Mouse (Mus musculus): ENCODE data around the gene Col4a3. TPM values are rescaled to one million over a fixed set of nuclear protein-coding genes. Genes with fewer than 3 reads are reported as not detected.

Gene Col4a3
- polyA plus RNA-seq, 1 experiment from 2014 or later: 5.4 TPM

- WGBS: 92% methylated on average over 7 of the region's 7 CpGs
Measured at GRCm38 (mm10) chr1:82637414-82637813, 50.7 kb downstream of the Col4a3 start.

DNA sequence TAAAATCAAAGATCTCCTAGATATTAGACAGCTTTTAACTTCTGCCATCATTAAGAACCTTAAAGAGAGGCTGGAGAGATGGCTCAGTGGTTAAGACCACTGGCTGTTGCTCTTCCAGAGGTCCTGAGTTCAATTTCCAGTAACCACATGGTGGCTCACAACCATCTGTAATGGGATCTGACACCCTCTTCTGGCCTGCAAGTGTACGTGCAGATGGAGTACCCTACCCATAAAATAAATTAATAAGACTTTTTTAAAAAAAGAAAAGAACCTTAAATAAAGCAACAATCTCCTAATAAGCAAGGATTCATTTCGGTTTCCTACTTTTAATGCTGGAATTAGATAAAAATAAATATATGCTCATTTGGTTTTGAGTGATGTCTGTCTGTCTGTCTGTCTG, 51.7 kb downstream of the Col4a3 start:
- no peaks in the 10 kb centered on the region for H3K36me3 ChIP-seq
- 77% methylated on average over 2 of the region's 2 CpGs for WGBS
- no peaks in the 10 kb centered on the region for H3K9me3 ChIP-seq
- ATAC-seq (ENCODE audit: borderline replicate concordance, extremely low read depth, low FRiP score, low TSS enrichment): no peak
- no peak overlapping the region for H3K27ac ChIP-seq
- peaks cover 10% of the 10 kb centered on the region for H3K4me1 ChIP-seq
- no peak overlapping the region for H3K9ac ChIP-seq
- H3K4me3 ChIP-seq: no peak overlapping the region
- H3K4me2 ChIP-seq: no peak overlapping the region
- H3K27me3 ChIP-seq: no peaks in the 10 kb centered on the region

More at GRCm38 (mm10) chr1:82637414-82637813, 50.7 kb downstream of the Col4a3 start:
- Histone ChIP-seq H3K4me1 (peaks cover 10% of the 10 kb centered on the region), H3K36me3 (no peaks in the 10 kb centered on the region), H3K9ac (no peak overlapping the region), H3K27ac (no peak overlapping the region), H3K27me3 (no peaks in the 10 kb centered on the region), H3K4me2 (no peak overlapping the region), H3K4me3 (no peak overlapping the region), H3K9me3 (no peaks in the 10 kb centered on the region)
- ATAC-seq (ENCODE audit: borderline replicate concordance, extremely low read depth, low FRiP score, low TSS enrichment): no peak

- peak overlapping the region; percentile 29 for H3K4me3 ChIP-seq
- no peaks in the 10 kb centered on the region for H3K27me3 ChIP-seq
- no peak for ATAC-seq (ENCODE audit: borderline replicate concordance, extremely low read depth, low FRiP score, low TSS enrichment)
- no peaks in the 10 kb centered on the region for H3K36me3 ChIP-seq
- H3K4me2 ChIP-seq: peak overlapping the region; percentile 54
- peaks cover 5% of the 10 kb centered on the region; the same call in 1 of the 2 replicates for H3K4me1 ChIP-seq
- H3K27ac ChIP-seq: 0 out of 2 replicates have a peak overlapping the region, but pooled peaks have one; percentile 20
- 19% methylated on average over 18 of the region's 18 CpGs for WGBS
- no peak overlapping the region for H3K9ac ChIP-seq
- H3K9me3 ChIP-seq: no peaks in the 10 kb centered on the region
Measured at GRCm38 (mm10) chr1:82641316-82641987, 54.7 kb downstream of the Col4a3 start.

DNA sequence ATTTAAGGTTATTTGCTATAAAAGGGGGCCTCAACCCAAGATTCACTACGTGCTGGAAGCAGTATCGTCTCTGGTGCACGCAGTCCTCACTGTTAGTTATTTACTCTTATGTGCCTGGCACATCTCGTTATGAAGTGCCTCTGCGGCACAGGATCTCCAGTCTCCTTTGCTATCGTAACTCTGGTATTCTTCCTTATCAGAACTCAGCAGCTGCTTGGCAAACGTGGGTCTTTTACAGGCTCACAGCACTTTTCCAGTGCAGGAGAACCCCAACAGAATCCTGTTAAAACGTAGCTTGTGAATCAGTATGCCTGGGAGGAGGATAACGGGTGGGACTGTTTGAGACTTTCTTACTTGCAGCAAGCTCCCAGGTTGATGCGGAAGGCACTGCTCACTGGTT, 61.3 kb downstream of the Col4a3 start:
- Histone ChIP-seq H3K9me3 (no peaks in the 10 kb centered on the region), H3K36me3 (no peaks in the 10 kb centered on the region), H3K4me2 (no peak overlapping the region), H3K27ac (no peak overlapping the region), H3K9ac (no peak overlapping the region), H3K4me1 (no peaks in the 10 kb centered on the region), H3K27me3 (no peaks in the 10 kb centered on the region), H3K4me3 (no peak overlapping the region)
- ATAC-seq (ENCODE audit: borderline replicate concordance, extremely low read depth, low FRiP score, low TSS enrichment): no peak
- 32% methylated on average over 10 of the region's 10 CpGs for WGBS

- Histone ChIP-seq H3K9me3 (no peaks in the 10 kb centered on the region), H3K4me3 (no peak overlapping the region), H3K4me1 (no peaks in the 10 kb centered on the region), H3K27ac (no peak overlapping the region), H3K27me3 (no peaks in the 10 kb centered on the region), H3K36me3 (no peaks in the 10 kb centered on the region), H3K9ac (no peak overlapping the region), H3K4me2 (no peak overlapping the region)
- WGBS: 83% methylated on average over 4 of the region's 4 CpGs
- no peak for ATAC-seq (ENCODE audit: borderline replicate concordance, extremely low read depth, low FRiP score, low TSS enrichment)
Measured at GRCm38 (mm10) chr1:82650868-82651267, 64.1 kb downstream of the Col4a3 start.

DNA sequence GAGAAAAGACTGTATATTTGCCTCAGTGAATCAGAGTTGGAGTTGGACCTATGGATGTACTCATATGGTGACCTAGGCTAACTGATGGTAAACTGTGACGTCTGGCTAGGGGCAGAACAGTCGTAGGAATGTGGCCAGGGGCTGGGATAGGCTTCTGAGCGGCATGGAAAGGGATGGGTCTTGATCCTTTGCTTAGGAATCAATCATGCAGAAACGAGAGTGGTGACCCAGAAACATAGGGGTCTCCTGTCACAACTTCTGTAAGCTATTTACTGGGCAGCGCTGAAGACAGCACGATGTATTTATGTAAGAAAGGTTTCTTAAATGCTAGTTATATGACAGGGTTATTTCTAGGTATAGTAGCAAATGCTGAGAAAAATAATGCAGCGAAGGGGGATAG, 67.3 kb downstream of the Col4a3 start:
- WGBS: 64% methylated on average over 7 of the region's 7 CpGs
- H3K4me3 ChIP-seq: no peak overlapping the region
- ATAC-seq (ENCODE audit: borderline replicate concordance, extremely low read depth, low FRiP score, low TSS enrichment): no peak
- no peak overlapping the region for H3K27ac ChIP-seq
- H3K27me3 ChIP-seq: no peaks in the 10 kb centered on the region
- H3K4me1 ChIP-seq: no peaks in the 10 kb centered on the region
- H3K4me2 ChIP-seq: no peak overlapping the region
- H3K9ac ChIP-seq: no peak overlapping the region
- H3K36me3 ChIP-seq: no peaks in the 10 kb centered on the region
- no peaks in the 10 kb centered on the region for H3K9me3 ChIP-seq

GRCm38 (mm10) chr1:82656452-82656851, 69.7 kb downstream of the Col4a3 start:
- H3K27ac ChIP-seq: no peak overlapping the region
- no peaks in the 10 kb centered on the region for H3K27me3 ChIP-seq
- no peaks in the 10 kb centered on the region for H3K9me3 ChIP-seq
- no peaks in the 10 kb centered on the region for H3K36me3 ChIP-seq
- no peak overlapping the region for H3K4me3 ChIP-seq
- ATAC-seq (ENCODE audit: borderline replicate concordance, extremely low read depth, low FRiP score, low TSS enrichment): no peak
- no peak overlapping the region for H3K9ac ChIP-seq
- WGBS: 74% methylated on average over 3 of the region's 3 CpGs
- no peaks in the 10 kb centered on the region for H3K4me1 ChIP-seq
- no peak overlapping the region for H3K4me2 ChIP-seq

- Histone ChIP-seq H3K9ac (no peak overlapping the region), H3K4me2 (no peak overlapping the region), H3K27me3 (no peaks in the 10 kb centered on the region; the same call in 1 of the 2 replicates), H3K9me3 (no peaks in the 10 kb centered on the region), H3K4me3 (no peak overlapping the region), H3K36me3 (no peaks in the 10 kb centered on the region), H3K27ac (no peak overlapping the region), H3K4me1 (no peaks in the 10 kb centered on the region)
- ATAC-seq (ENCODE audit: borderline replicate concordance, extremely low read depth, low FRiP score, low TSS enrichment): no peak
- WGBS: 76% methylated on average over 2 of the region's 2 CpGs
Measured at GRCm38 (mm10) chr1:82662269-82662668, 75.5 kb downstream of the Col4a3 start.

DNA sequence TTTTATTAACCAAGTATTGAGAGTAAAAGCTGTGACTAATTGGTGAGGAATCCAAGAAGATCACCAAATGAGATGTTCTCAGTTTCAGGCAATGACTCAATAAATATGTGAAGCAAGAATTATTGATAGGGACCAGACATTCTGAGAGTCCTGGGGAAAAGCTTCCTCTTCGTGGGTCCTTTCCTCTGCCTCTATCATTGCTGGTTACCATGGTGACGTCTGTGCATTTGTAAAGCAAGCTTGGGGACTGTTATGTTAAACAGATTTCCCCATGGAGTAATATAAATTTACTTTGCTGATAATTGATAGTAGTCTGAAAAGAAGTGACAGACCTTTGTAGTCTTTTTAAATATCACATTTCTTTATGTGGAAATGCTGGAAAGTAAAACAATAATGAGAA, 76.8 kb downstream of the Col4a3 start:
- 23% methylated on average over 2 of the region's 2 CpGs for WGBS
- Histone ChIP-seq H3K4me1 (no peaks in the 10 kb centered on the region), H3K4me3 (no peak overlapping the region), H3K4me2 (no peak overlapping the region), H3K27me3 (no peaks in the 10 kb centered on the region; the same call in 1 of the 2 replicates), H3K9ac (no peak overlapping the region), H3K36me3 (no peaks in the 10 kb centered on the region), H3K27ac (no peak overlapping the region), H3K9me3 (no peaks in the 10 kb centered on the region)
- ATAC-seq (ENCODE audit: borderline replicate concordance, extremely low read depth, low FRiP score, low TSS enrichment): no peak

DNA sequence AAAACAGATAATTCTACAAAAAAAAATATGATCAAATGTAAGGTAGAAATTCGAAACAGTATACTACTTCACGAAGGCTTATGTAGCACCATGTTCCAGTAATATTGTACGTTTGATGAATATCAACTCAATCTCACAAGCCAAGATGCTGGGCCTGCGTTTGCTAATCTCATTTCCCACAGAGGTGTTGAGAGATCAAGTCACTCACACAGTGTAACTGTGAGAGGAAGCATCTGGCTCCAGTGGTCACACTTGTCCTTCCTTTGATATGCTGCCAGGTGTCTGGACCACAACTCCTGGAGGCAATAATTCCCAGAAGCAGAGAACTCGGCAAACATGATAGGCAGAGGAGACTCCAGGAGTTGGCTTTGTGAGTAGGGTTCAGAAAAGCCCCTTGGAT, 99.6 kb downstream of the Col4a3 start:
- no peak overlapping the region for H3K27ac ChIP-seq
- no peaks in the 10 kb centered on the region for H3K9me3 ChIP-seq
- no peak overlapping the region for H3K4me2 ChIP-seq
- no peak overlapping the region for H3K9ac ChIP-seq
- no peaks in the 10 kb centered on the region for H3K36me3 ChIP-seq
- WGBS: 53% methylated on average over 5 of the region's 5 CpGs
- H3K4me1 ChIP-seq: no peaks in the 10 kb centered on the region
- ATAC-seq (ENCODE audit: borderline replicate concordance, extremely low read depth, low FRiP score, low TSS enrichment): no peak
- H3K4me3 ChIP-seq: no peak overlapping the region
- H3K27me3 ChIP-seq: no peaks in the 10 kb centered on the region

DNA sequence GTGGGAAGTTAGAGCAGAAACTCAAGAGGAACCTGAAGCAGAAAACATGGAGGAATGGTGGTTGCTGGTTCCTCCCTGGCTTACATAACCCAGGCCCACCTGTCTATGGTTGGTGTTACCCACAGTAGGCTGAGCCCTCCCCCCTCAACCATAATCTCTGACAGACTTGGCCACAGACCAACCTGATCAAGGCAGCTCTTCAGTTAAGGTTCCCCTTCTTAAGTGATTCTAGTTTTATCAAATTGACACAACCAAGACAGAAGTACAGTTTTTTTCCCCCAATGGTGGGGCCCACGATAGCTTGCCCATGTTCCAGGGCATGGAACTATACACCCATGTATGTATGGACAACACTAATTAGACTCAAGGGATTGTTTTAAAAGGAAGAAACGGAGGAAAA, 100.1 kb downstream of the Col4a3 start:
- WGBS: 65% methylated on average over 2 of the region's 2 CpGs
- ATAC-seq (ENCODE audit: borderline replicate concordance, extremely low read depth, low FRiP score, low TSS enrichment): no peak

GRCm38 (mm10) chr1:82687931-82688330, 101.2 kb downstream of the Col4a3 start:
- Histone ChIP-seq H3K27me3 (no peaks in the 10 kb centered on the region), H3K27ac (no peak overlapping the region), H3K4me3 (no peak overlapping the region), H3K9ac (no peak overlapping the region), H3K36me3 (no peaks in the 10 kb centered on the region), H3K4me2 (no peak overlapping the region), H3K4me1 (no peaks in the 10 kb centered on the region), H3K9me3 (no peaks in the 10 kb centered on the region)
- 77% methylated on average over 6 of the region's 6 CpGs for WGBS
- no peak for ATAC-seq (ENCODE audit: borderline replicate concordance, extremely low read depth, low FRiP score, low TSS enrichment)

More for the DNA sequence above, 100.1 kb downstream of the Col4a3 start:
- H3K4me3 ChIP-seq: no peak overlapping the region
- H3K36me3 ChIP-seq: no peaks in the 10 kb centered on the region
- H3K9me3 ChIP-seq: no peaks in the 10 kb centered on the region
- H3K9ac ChIP-seq: no peak overlapping the region
- H3K4me2 ChIP-seq: no peak overlapping the region
- H3K27ac ChIP-seq: no peak overlapping the region
- H3K4me1 ChIP-seq: no peaks in the 10 kb centered on the region
- H3K27me3 ChIP-seq: no peaks in the 10 kb centered on the region

DNA sequence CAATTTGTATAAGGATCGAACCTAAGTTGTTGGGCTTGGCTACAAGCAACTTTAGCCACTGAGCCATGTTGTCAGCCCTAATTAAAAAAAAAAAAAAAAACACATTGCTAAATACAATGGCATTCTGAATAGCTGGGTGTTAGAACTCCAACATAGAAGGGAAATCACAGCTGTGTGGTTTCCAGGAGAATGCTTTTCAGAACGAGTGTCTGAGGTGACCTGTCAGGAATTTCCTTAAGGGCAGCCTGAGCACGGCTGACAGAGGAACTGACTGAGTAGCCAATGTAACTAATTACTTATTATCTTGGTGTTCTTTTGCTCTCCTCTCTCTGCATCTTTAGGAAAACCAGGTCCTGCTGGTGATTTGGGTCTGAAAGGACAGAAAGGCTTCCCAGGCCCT, 109.2 kb downstream of the Col4a3 start:
- Histone ChIP-seq H3K27me3 (no peaks in the 10 kb centered on the region), H3K27ac (no peak overlapping the region), H3K4me2 (no peak overlapping the region), H3K9ac (no peak overlapping the region), H3K4me3 (no peak overlapping the region), H3K9me3 (no peaks in the 10 kb centered on the region), H3K36me3 (no peaks in the 10 kb centered on the region), H3K4me1 (no peaks in the 10 kb centered on the region)
- no peak for ATAC-seq (ENCODE audit: borderline replicate concordance, extremely low read depth, low FRiP score, low TSS enrichment)
- 34% methylated on average over 3 of the region's 3 CpGs for WGBS
